Mouse (Mus musculus) CH12.LX (cell line): ENCODE measurements around the gene Eps15l1.

Source experiments
- BHLHE40 ChIP-seq: IDR thresholded peaks from 2 replicates; pipeline ENCODE4 v1.6.1; 2011; ENCODE audit warnings: mild to moderate bottlenecking, low read depth, low read length, improper control_type of control experiment
- CHD2 ChIP-seq: IDR thresholded peaks from 2 replicates; pipeline ENCODE4 v1.6.1; 2011; ENCODE audit warnings: low read length, improper control_type of control experiment
- CTCF ChIP-seq, 2 experiments: IDR thresholded peaks in 1 of 2; conservative IDR thresholded peaks in 1 of 2; 2 replicates each; pipeline ENCODE4 v1.5.1; 2011 to 2012; ENCODE audit warnings: low read depth in 2 of 2, low read length in 2 of 2, improper control_type of control experiment in 1 of 2, inconsistent platforms in 1 of 2, mild to moderate bottlenecking in 1 of 2, moderate library complexity in 1 of 2
- EP300 ChIP-seq: IDR thresholded peaks from 2 replicates; pipeline ENCODE4 v1.6.1; 2011; ENCODE audit warnings: low read length, improper control_type of control experiment
- ETS1 ChIP-seq: conservative IDR thresholded peaks from 2 replicates; pipeline ENCODE4 v1.6.1; 2012; ENCODE audit warnings: low read depth, mild to moderate bottlenecking, inconsistent platforms, low read length, improper control_type of control experiment, moderate library complexity
- RAD21 ChIP-seq: IDR thresholded peaks from 2 replicates; pipeline ENCODE4 v1.6.1; 2011; ENCODE audit warnings: low read depth, mild to moderate bottlenecking, low read length, improper control_type of control experiment, moderate library complexity
- RCOR1 ChIP-seq: conservative IDR thresholded peaks from 2 replicates; pipeline ENCODE4 v1.6.1; 2012; ENCODE audit warnings: low read depth, mild to moderate bottlenecking, inconsistent platforms, low read length, improper control_type of control experiment
- TBP ChIP-seq: conservative IDR thresholded peaks from 2 replicates; pipeline ENCODE4 v1.6.1; 2011; ENCODE audit warnings: low read depth, low read length, improper control_type of control experiment
- USF1 ChIP-seq: IDR thresholded peaks from 2 replicates; pipeline ENCODE4 v1.6.1; 2014; ENCODE audit warnings: low read depth, mild to moderate bottlenecking, inconsistent platforms, low read length, improper control_type of control experiment
- ZNF384 ChIP-seq: IDR thresholded peaks from 2 replicates; pipeline ENCODE4 v1.6.1; 2012; ENCODE audit warnings: low read depth, low read length, improper control_type of control experiment, inconsistent platforms

DNA sequence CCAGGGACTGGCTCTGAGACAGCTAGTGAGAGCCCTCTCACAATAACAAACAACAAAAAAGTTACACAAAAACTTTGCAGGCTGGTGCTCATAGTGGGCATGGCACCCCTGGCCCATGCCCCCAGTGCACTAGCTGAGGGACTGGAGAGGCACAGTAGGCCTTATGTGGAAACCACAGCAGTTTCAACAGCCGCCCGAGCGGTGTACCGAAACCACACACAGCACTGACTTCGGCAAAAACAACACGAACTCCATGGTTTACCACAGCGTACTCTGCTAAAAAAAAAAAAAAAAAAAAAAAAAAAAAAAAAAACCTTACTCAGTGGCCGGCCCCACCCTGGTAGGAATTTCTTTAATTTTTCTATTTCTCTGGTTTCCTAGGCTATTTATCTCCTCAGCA lies 70.5 kb downstream of the Eps15l1 start:
- TF ChIP-seq USF1 (no peak), ZNF384 (peak; percentile 99), TBP (no peak), EP300 (peak; percentile 54), CTCF (conservative IDR thresholded peaks at IDR 0.05 in 1 of 2, IDR thresholded peaks at IDR 0.05 in 1 of 2; ENCODE audit: low read depth in 2 of 2, low read length in 2 of 2) (no peak), ETS1 (peak; percentile 51; the same call in 1 of the 2 replicates), CHD2 (no peak), RCOR1 (no peak), RAD21 (no peak), BHLHE40 (peak; percentile 81)
